Mouse (Mus musculus) erythroid progenitor cell, adult 5-6 weeks (primary cell): ENCODE results near the gene Nfkbie. TPM values are rescaled to one million over a fixed set of nuclear protein-coding genes. Genes with fewer than 3 reads are reported as not detected.

ENCODE experiments used
- ATAC-seq: replicated peaks from 2 replicates; pipeline ENCODE4 v1.8.0; 2016; ENCODE audit warnings: moderate number of reproducible peaks, mild to moderate bottlenecking, moderate TSS enrichment, inconsistent platforms; ENCODE audit not compliant: poor library complexity, low FRiP score, severe bottlenecking
- total RNA-seq, 2 experiments: library from RNA; stranded (forward) in 1 of 2; stranded (reverse) in 1 of 2; fragments of 150-400 nt in 1 of 2; fragments of 186-747, 209-891 nt in 1 of 2; gene quantifications; 2 replicates each; pipeline versions ENCODE4 v1.2.3 to v1.2.4; 2015 to 2017; ENCODE audit warnings: low replicate concordance in 2 of 2

The Nfkbie gene
- total RNA-seq (2015; ENCODE audit: low replicate concordance), result 2.1 and 2.9 TPM in 2 replicates
- total RNA-seq (2017; ENCODE audit: low replicate concordance), result 1.7 and 3.6 TPM in 2 replicates

DNA sequence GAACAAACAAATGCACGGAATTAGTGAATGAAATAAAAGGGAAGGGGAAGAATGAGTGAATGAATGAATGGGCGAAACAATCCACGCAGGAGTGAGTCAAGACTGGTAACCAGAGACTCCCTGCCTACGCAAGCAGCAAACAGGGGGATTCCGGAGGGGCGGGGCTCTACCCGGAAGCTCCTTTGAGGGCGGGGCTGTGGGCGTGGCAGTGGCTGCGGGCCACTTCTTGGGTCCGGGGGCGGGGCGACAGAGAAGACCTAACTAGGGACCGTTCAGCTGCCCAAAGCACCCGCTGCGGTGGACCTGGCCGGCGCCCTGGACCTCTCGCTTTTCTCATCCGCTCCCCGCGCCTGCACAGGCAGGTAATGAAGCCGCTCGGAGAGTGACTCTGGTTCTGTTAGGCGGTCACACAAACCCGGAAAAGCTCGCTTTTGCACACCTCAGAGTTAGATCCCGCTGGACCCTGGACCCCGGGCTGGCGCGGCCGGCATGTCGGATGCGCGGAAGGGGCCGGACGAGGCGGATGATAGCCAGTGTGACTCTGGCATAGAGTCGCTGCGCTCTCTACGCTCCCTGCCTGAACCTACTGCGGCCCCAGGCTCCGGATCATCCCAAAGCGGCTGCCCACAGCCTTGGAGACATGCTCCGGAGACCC is at the start of gene Nfkbie:
Gene Nfkbie, plus strand, starts transcription at position 252 of the 655 bp plus-strand sequence.
- peak; percentile 67 for ATAC-seq

DNA sequence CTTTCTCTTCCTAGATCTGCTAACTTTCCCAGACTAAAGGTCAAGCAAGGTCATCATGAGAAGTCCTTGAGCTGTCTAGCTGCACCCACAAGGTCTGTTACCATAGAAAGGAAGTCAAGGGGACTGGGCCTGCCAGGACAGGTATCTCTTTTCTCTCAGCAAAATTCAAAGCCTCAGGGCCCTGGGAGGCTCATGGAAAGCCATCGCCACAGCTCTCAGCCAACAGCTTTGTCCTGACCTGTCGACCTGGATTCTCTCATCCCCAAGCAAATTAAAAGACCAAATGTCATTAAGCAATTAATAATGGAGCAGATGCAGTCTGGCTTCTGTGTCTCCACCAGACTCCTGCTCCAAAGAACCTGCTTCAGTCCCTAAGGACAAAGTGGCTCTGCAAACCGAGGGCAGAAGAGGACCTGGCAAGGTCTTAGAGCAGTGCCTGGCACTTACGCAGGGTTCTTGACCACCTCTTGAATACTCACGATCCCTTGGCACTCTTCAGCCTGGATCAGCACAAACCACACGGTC is 49.5 kb upstream of the Nfkbie start:
- no peak for ATAC-seq

DNA sequence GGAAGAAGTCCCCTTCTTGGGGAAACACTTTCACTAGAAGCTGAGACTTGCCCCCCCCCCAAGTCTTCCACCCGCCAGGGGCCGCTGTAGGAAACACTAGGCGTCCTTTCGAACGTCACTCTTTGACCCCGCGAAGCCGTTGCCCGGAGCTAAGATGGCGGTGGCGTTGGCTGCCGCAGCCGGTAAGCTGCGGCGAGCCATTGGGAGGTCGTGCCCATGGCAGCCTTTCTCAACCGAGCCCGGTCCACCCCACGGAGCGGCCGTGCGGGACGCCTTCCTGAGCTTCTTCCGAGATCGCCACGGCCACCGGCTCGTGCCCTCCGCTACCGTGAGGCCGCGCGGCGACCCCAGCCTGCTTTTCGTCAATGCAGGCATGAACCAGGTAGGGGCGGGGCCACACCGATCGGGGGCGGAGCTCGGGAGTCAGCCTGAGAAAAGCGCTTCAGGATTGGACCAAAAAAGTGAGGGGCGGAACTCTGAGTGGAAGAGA is 48.8 kb upstream of the Nfkbie start, which contains the start of gene Aars2:
Gene Aars2, plus strand, starts transcription at position 142 of the 490 bp plus-strand sequence.
- peak; percentile 89 for ATAC-seq

DNA sequence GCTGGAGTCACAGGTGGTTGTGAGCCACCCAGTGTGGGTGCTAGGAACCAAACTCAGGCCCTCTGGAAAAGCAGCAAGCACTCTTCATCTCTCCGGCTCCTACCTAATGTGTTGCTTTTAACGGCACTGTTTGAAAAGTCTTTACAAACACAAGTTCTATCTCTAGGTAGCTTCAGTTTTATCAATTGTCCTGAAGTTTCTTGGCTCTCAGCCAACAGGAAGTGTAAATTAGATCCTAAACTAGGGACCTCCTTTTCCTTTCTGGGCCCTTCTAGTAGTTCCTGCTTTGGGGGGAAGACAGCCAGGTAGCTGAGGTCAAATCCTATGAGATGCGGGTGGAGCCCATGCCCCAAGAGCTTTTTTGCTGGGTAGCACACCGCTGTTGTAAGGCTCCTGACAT is 44.6 kb upstream of the Nfkbie start:
- ATAC-seq, result no peak

DNA sequence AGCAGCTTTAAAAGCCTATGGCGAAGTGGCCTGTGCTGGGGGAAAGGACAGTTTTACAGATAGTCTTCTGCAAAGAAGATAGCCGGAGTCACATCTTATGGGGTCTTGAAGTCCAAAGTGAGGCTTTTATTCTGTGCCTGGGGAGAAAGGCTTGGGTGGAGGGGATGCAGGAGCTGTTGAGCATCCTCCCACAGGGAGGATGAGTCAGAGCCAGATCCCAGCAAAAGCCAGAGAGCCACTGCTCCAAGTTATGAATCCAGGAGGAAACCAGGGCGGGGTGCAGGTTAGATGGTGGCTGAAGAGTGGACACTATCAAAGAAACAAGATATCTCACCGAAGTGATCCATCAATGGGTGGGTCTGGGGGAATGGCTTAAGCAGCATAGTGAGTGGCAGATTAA is 43.7 kb upstream of the Nfkbie start:
- ATAC-seq, result no peak

DNA sequence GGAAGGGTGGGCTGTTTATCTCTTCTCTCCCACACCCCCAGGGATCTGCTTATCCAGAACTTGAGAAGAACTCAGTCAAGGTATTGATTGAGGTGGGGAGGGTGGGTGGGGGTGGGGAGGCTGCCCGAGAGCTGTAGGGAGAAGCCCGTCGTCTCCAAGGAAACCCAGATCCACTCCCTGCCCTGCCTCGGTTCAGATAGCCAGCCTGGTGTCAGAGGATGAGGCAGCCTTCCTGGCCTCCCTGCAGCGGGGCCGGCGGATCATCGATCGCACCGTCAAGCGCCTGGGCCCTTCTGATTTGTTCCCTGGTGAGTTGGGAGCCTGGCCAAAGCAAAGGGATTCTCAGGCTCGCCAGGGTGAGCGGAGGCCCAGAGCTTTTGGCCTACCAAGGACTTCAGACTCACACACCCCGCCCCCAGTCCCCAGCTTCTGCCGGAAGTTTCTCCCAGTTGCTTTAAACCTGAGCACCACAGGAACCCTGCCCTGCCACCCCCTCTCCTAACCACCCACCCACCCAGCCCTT is 40.2 kb upstream of the Nfkbie start:
- no peak for ATAC-seq

DNA sequence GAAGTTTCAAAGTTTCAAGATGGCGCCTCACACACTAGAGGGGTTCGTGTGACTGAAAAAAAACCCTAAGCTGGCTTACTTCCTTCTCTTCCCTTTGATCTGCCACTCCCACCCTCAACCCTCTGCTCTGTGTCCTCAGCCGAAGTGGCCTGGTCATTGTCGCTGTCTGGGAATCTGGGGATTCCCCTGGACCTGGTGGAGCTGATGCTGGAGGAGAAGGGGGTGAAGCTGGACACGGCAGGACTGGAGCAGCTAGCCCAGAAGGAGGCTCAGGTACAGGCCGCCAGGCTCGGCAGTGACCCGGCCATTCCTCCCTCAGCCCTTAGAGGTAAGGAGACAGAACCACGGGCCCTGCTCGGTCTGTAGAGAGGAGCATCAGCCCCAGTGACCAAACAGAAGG is 39.7 kb upstream of the Nfkbie start:
- no peak for ATAC-seq

DNA sequence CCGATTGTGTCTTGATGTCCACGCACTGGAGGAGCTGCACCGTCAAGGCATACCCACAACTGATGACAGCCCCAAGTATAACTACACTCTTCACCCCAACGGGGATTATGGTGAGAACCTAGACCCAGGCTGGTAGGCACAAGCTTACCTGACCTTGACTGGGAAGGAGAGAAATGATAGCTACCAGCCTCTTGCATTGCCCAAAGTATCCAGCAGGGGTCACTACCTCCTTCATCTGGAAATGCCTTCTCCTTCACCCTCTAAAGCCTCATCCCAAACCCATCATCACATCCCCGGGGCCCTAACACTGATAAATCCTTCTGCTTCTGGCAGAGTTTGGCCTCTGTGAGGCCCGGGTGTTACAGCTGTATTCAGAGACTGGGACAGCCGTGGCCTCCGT is 39.0 kb upstream of the Nfkbie start:
- peak; percentile 73 for ATAC-seq

DNA sequence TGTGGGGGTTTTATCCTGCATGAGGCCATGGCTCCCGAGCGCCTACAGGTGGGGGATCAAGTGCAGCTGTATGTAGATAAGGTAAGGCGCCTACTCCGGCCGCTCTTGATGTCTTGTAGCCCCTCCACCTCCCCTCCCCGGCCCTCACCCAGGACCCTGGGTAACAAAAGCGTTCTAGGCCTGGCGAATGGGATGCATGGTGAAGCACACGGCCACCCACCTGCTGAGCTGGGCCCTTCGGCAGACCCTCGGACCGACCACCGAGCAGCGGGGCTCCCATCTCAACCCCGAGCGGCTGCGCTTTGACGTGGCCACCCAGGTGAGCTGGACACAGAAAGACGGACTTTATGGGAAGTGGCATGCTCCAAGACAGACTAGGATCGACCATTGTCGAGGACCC is 38.4 kb upstream of the Nfkbie start:
- ATAC-seq, result no peak

DNA sequence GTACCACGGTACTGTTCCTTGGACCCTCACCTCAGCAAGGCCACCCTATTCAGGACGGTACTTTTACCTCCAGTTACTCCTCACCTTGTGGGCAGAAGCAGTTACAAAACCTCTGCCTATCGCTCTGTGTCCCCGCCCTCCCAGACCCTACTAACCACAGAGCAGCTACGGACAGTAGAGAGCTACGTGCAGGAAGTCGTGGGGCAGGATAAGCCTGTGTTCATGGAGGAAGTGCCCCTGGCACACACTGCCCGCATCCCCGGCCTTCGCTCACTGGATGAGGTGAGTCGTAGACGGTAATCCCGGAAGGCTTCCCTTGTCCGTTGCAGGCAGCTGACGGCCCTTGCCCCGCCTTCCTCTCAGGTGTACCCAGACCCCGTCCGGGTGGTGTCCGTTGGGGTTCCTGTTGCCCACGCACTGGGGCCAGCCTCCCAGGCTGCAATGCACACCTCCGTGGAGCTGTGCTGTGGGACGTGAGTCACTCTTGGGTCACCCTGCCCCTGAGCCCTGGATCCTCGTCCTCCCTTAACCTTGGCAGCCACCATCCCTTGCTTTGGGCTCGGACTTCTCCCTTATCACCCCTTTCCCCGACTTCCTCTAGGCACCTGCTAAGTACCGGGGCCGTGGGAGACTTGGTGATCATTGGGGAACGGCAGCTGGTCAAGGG is 37.8 kb upstream of the Nfkbie start:
- ATAC-seq, result no peak

DNA sequence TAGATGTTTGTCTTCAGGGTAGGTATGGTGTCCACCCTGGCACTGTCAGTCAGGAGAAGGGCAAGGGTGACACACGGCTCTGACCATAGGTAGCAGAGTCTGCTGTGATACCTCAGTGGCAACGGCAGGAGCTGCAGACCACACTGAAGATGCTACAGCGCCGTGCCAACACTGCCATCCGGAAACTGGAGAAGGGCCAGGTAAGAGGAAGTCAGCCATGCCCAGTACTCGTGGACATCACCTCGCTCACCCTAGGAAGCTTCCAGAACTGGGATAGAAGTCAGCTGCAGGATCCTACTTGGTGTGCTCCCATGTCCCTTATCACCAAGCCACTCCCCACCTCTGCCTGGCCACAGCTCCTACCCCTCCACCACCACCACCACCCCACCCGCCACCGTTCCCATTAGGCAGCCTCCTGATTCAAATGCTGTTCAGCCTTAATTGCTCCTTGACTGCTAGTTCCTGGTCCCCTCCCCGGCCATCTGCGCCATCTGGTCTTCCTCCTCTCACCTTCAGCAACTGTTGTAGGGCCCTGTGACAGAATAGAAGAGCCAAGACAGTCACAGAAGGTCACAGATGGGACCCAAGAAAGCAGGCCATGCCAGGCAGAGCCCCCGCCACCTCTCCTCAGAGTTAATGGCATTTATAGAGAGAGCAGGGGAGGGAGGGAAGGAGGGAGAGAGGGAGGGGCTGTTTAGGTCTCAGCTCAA is 36.6 kb upstream of the Nfkbie start:
- no peak for ATAC-seq

DNA sequence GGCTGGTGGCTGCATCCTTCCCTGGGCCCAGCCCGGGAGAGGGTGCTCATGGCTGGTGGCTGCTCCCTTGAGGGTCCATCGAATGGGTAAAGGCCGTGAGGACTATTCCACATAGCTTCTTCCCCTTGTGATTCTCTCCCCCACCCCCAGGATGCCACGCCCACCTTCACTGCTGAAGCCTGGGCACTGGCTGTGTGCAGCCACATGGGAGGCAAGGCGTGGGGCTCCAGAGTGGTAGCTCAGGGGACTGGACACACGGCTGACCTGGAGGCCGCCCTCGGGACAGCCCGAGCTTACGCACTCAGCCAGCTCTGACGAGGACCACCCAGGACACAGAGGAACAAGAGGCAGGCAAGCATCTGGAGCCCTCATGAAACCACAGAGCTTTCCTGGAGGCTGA is 35.4 kb upstream of the Nfkbie start:
- ATAC-seq, result no peak

DNA sequence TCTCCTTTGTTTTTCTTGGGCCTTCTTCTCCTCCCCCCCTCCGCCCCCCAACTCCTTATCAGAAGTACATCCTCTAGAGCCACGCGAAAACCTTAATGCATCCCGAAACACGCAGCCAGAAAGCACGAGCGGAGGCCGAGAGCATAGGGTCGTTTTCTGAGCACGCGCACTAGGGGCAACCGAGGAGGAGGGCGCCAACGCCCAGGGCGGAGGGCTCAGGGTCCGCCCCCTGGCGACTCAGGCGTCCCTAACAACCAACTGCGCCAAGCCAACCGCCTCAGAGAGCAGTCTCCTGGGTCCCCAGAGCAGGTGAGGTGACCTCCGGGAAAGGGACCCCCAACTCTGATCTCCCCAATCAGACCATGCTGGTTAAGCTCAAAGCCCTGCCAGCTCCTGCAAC is 32.2 kb upstream of the Nfkbie start, which contains the start of gene Tcte1:
Gene Tcte1, plus strand, starts transcription at position 172 of the 400 bp plus-strand sequence.
- ATAC-seq, result no peak

DNA sequence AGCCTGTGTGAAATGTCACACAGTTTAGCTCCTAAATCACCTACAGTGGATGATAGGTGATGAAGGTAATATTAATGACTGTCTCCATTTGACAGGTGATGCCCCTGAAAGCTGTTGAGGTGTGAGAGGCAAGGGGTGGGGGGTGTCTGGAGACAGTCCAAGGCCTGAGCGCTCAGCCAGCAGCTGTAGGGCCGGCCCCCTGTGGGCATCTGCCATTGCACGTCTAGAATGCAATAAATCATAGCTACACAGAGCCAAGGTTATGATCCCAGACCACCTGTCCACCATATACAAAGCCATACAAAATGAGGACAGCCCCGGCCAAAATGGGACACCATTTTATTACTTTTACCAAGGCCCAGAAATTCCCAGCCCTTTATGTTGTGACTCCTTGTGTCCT is 30.5 kb upstream of the Nfkbie start:
- ATAC-seq, result no peak

DNA sequence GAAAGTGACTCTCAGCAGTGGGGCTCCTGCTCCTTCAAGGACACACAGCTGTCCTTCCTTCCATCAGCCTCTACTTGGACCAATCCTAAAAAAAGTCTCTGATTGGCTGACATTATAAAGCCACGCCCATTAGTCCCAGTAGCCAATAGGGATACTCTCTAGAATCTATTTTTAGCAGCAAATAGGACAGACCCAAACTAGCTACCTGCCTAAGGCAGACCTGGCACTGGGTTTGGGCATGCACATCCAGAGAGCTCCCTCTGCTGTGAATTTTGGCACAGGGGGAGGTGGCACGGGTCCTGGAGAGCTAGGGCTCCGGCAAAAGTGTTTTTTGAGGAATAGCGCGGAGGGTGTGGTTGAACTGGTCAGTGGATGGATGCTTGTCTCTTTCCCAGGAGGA is 28.9 kb upstream of the Nfkbie start:
- no peak for ATAC-seq

DNA sequence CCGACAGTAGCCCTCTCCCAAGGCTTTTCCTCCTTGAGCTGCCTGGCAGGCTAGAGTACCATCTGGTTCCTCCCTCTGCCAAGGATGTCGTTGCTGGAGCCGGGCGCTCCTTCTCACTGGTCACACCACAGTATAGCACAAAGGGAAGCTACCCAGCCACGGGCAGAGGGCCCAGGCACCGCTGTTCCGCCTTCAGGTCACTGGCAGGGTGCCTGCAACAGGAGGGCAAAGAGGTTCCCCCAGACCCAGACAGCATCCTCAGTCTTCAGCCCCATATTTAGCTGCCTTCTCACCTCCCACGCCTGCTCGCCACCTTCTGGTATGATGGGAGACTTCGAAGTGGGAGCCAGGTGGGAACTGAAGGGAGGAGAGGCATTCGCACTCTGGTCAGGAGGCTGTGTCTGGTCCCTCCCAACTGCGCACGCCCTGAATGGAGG is 25.1 kb upstream of the Nfkbie start:
- ATAC-seq, result no peak

DNA sequence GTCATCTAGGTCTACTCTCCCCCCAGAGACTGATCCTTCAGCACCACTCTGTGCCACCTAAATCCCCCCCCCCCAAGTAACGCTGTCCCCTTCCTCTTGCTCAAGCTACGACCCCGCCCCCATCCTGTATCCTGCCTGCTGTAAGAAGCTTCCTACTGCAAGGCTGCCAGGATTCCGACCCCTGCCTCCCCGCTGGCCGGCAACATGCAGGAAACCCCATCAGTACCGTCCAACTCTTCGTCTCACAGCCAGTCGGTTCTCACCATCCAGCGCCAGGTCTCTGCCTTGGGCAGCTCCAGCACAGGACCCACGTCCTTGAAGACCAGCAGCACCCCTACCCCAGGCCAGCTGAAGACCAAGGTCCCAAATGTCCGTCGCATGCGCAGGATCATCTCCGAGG is 22.6 kb upstream of the Nfkbie start:
- no peak for ATAC-seq

DNA sequence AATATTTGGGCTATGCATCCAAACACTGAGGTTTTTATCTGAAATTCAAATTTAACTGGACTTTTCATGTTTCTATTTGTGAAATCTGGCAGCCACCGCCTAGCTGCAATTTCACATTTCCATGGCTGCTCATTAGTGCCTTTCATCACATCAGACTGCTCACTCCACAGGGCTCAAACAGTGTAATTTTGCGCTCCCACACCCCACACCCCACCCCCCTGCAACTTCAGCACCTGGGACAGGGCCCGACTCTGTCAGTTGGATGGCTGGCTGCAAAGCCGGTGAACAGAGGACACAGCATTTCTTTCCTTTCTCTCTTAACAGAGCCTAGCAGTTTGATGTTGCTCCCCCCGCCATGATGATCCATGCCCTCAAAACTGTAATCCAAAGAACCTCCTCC is 19.2 kb upstream of the Nfkbie start:
- ATAC-seq, result no peak

DNA sequence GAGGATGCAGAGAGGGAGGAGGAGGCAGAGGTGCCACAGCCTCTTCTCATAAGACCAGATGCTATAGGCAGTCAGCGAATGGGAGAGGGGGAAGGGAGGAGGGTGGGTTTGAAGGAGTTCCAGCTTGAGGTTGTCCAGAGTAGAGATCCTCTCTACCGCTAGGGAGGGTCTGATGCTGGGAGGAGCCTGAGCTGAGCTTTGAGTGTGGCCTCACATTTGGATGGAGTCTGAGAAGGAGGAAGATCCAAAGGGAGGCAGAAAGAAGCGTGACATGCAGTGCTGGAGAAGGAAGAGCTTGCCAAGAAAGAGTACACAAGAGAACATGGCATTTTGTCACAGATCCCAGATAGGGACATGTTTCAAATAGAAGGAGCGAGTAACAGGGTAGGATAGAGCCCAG is 17.1 kb upstream of the Nfkbie start:
- no peak for ATAC-seq

DNA sequence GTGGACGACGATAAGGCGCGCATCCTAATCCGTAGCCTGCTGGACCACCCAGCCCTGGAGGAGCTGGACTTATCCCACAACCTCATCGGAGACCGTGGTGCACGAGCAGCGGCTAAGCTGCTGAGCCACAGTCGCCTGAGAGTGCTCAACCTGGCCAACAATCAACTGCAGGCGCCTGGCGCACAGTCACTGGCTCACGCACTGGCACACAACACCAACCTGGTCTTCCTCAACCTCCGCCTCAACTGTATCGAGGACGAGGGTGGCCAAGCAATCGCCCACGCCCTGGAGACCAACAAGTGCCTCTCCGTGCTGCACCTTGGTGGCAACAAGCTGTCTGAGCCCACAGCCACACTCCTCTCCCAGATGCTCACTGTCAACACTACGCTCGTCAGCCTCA is 15.8 kb upstream of the Nfkbie start:
- no peak for ATAC-seq
